Mouse (Mus musculus) hindbrain, embryonic 13.5 days (tissue): Measurements from ENCODE around the gene Stmn1. TPM values are rescaled to one million over a fixed set of nuclear protein-coding genes. Genes with fewer than 3 reads are reported as not detected.
"Not testable (repeated sequence)": the region's sequence is repeated elsewhere in the genome, so short reads cannot be mapped to it uniquely, and the experiment has no call there.

Source experiments
- ATAC-seq: fragments of 200-750 bp; cut with Nextera tagmentation; 2 replicates; pipeline ENCODE4 v1.8.0; 2017; ENCODE audit warnings: moderate TSS enrichment; ENCODE audit not compliant: low FRiP score
- H3K27ac ChIP-seq: fragments of 300-500 bp; sonication (generic); 2 replicates; pipeline ENCODE4 v1.5.1; 2015; ENCODE audit warnings: inconsistent platforms, mild to moderate bottlenecking, moderate library complexity
- H3K27me3 ChIP-seq: fragments of 300-500 bp; sonication (generic); 2 replicates; pipeline ENCODE4 v1.6.1; 2015; ENCODE audit warnings: mild to moderate bottlenecking, inconsistent platforms
- H3K36me3 ChIP-seq: fragments of 300-500 bp; sonication (generic); 2 replicates; pipeline ENCODE4 v1.6.1; 2015; ENCODE audit warnings: mild to moderate bottlenecking, inconsistent platforms
- H3K4me1 ChIP-seq: fragments of 300-500 bp; sonication (generic); replicated peaks from 2 replicates; pipeline ENCODE4 v1.6.1; 2015; ENCODE audit warnings: inconsistent platforms
- H3K4me2 ChIP-seq: fragments of 300-500 bp; sonication (generic); 2 replicates; pipeline ENCODE4 v1.6.1; 2015; ENCODE audit warnings: inconsistent platforms, mild to moderate bottlenecking, moderate library complexity
- H3K4me3 ChIP-seq: fragments of 300-500 bp; sonication (generic); 2 replicates; pipeline ENCODE4 v1.5.1; 2015; ENCODE audit warnings: mild to moderate bottlenecking, inconsistent platforms
- H3K9ac ChIP-seq: fragments of 300-500 bp; sonication (generic); 2 replicates; pipeline ENCODE4 v1.6.1; 2015; ENCODE audit warnings: mild to moderate bottlenecking, inconsistent platforms
- H3K9me3 ChIP-seq: fragments of 300-500 bp; sonication (generic); 2 replicates; pipeline ENCODE4 v1.6.1; 2016; ENCODE audit warnings: inconsistent platforms
- WGBS: fragments of 180-500 bp; shearing (Covaris S2); methylation state at CpG from one replicate; pipeline ENCODE4 v1.1.7; 2015; 5-methylcytosine and 5-hydroxymethylcytosine counted together
- polyA plus RNA-seq: library from polyadenylated mRNA; unstranded; fragments of >200 nt; fragmentation: Nextera tagmentation; extraction: Ambion mirVana; gene quantifications from 2 replicates; pipeline ENCODE4 v1.2.1, GENCODE M21; 2015

Stmn1 gene
- polyA plus RNA-seq, 1 experiment from 2014 or later = 6,917 TPM

DNA sequence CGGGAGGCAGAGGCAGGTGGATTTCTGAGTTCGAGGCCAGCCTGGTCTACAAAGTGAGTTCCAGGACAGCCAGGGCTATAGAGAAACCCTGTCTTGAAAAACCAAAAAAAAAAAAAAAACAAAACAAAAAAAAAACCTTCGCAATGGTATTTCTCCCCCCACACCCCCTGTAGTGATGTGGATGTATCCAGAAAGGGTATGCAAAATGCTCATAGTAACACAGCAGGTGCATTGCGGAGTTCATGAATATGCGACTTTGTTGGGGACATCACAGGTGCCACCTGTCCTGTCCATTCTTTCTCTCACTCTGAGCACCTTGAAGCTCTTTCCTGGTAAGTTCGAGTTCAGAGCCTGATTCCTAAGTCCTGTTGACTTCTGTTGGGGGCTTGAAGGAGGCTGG lies 26.0 kb downstream of the Stmn1 start:
- H3K9ac ChIP-seq, H3K36me3 ChIP-seq, H3K27me3 ChIP-seq, H3K9me3 ChIP-seq, ATAC-seq, H3K4me2 ChIP-seq, H3K27ac ChIP-seq, H3K4me3 ChIP-seq: not testable (repeated sequence)
- peaks cover 35% of the 10 kb centered on the region for H3K4me1 ChIP-seq
- WGBS = 90% methylated on average over 6 of the region's 6 CpGs

DNA sequence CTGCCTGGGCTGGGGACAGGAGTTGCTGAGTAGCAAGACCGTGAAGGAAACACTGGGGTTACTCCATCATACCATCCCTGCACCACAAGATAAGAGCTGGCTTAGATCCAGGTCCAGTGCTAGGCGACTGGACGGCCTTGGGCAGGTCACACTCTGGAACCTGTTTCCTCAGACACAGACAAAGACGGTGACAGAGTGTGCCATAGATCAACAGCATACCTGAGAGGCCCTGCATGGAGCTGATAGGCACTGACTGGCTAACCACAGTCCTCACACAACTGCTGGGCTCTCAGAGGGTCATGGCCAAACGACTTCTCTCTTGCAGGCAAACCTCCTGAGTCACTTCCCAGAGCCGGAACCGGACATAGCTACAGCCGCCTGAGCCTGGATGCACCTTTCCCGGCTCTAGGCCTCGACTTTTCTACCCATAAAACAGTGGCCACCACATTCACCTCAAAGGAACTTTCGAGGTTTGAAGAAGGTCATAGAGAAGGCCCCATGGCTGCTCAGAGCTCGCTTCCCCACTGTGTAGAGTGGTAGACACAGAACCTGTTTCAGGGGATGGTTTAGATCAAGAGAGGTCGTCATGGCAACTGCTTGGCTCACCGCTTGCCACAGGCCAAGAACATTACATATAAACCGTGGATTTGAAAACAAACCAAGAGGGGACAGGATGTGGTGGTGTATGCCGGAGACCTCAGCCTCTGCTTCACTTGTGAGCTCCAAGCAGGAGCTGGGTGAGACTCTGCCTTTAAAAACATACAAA lies 26.8 kb downstream of the Stmn1 start:
- H3K9me3 ChIP-seq = no peaks in the 10 kb centered on the region
- no peak overlapping the region for H3K4me3 ChIP-seq
- peaks cover 4% of the 10 kb centered on the region; the same call in 1 of the 2 replicates for H3K27me3 ChIP-seq
- H3K4me2 ChIP-seq = no peak overlapping the region
- ATAC-seq = no peak
- H3K36me3 ChIP-seq = no peaks in the 10 kb centered on the region
- 68% methylated on average over 16 of the region's 16 CpGs for WGBS
- peak overlapping the region; percentile 23; the same call in 1 of the 2 replicates for H3K27ac ChIP-seq
- no peak overlapping the region for H3K9ac ChIP-seq
- H3K4me1 ChIP-seq = peaks cover 35% of the 10 kb centered on the region

DNA sequence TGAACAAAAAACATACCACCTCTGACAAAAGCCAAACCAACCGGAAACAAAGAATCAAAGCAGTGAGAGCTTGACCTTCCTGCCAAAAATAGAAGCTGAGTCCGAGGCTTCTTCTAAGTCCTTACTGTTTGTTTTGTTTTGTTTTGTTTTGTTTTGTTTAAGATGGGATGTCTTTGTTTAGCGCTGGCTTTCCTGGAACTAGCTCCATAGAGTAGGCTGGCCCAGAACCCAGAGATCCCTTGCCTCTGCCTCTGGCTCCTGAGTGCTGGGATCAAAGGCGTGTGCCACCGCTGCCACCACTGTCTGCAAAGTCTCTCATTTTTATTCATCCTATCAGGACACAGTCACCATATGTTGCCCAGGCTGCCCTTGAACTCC lies 27.4 kb downstream of the Stmn1 start:
- Histone ChIP-seq H3K9me3 (no peaks in the 10 kb centered on the region), H3K36me3 (no peaks in the 10 kb centered on the region), H3K4me3 (no peak overlapping the region), H3K9ac (no peak overlapping the region), H3K4me1 (peaks cover 35% of the 10 kb centered on the region), H3K27ac (no peak overlapping the region), H3K4me2 (no peak overlapping the region), H3K27me3 (peaks cover 4% of the 10 kb centered on the region; the same call in 1 of the 2 replicates)
- no peak for ATAC-seq
- 67% methylated on average over 5 of the region's 5 CpGs for WGBS

DNA sequence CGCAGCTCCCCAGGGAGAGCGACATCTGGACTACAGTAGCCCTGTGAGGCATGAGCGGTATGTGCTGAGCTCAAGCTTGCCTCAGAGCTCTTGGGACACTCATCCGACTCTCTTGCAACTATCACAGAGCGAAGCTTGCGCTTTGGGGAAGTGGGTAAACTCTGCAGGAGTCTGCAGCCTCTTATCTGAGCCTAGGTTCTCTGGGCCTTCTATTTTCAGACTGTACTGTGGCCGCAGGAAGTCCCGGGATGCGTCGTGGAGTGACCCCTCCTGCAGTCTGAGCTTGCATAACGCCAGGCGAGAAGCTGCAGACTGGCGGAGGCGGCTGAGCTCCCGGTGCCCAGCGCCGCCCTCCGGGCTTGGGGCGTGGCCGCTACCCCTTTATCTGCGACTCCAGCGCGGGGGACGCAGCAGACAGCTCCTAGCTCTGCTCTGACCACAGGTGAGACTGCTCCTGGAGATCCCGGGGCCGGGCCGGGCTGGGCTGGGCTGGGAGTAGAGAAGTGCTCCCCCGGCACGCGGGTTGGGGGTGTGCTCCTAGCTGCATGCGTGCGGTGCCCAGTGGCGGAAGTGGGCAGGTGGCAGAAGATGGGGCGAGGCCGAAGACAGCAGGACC lies 28.6 kb downstream of the Stmn1 start, which contains the start of gene Paqr7:
Paqr7 (plus strand) TSS at position 103 of the 616 bp plus-strand sequence.
- peak; percentile 75 for ATAC-seq
- H3K4me2 ChIP-seq = peak within 1 kb of the TSS; percentile 85
- 2% methylated on average over 35 of the region's 35 CpGs for WGBS
- H3K9ac ChIP-seq = peak within 1 kb of the TSS; percentile 79
- peaks cover 4% of the 10 kb centered on the region; the same call in 1 of the 2 replicates for H3K27me3 ChIP-seq
- H3K4me1 ChIP-seq = peaks cover 35% of the 10 kb centered on the region
- no peaks in the 10 kb centered on the region for H3K36me3 ChIP-seq
- H3K4me3 ChIP-seq = peak within 1 kb of the TSS; percentile 54
- H3K9me3 ChIP-seq = no peaks in the 10 kb centered on the region
- H3K27ac ChIP-seq = peak within 1 kb of the TSS; percentile 80

DNA sequence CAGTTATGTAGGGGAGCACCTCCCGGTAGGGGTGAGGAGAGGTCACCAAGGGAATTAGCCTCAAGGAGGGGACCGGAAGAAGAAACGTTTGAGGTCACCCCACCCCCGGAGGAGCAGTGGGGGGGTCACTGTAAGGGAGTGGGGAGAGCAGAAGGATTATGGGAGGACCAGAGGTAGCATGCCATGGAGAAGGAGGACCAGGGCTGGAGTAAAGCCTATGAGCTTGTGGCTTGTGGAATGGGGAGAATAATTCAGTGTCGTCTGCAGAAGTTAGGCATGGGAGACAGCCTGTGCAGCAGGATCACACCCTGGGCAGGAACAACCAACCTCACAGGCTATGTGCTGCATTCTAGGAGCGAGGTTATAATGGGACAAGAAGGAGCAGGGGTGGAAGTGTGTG lies 29.1 kb downstream of the Stmn1 start:
- peaks cover 35% of the 10 kb centered on the region for H3K4me1 ChIP-seq

DNA sequence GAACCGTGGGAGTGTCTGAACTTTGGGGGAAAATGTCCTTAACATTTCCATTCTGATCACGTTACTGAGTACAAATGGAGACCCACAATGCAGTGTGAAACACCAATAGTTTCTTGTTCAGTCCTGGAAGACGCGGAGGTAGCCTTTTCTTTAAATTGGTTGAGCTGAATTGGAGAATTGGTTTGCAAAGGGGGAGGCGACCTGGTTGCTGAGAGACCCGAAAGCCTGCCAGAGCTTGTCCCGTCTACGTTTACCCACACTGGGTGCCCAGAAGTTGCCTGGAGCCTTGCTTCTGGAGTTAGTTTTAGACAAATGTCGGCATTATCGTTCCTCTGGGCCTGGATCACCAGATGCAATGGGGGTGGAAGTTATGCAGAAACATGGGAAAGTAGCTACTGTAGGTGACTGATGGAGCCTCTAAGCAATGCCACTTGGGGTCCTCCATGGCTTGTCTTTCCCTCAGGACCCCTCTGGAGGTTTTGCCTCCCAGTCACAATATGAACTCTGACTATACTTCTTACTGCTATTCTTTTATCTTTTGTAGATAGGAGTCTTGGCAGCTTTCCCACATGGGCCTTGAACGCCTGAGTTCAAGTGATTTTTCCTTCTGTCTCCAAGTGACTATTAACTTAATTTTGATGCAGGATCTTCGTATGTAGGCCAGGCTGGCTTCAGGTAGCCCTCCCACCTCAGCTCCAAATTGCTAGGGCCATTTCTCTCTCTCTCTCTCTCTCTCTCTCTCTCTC lies 30.0 kb downstream of the Stmn1 start:
- Histone ChIP-seq H3K9ac (peak overlapping the region; percentile 79; the same call in 1 of the 2 replicates), H3K4me1 (peaks cover 35% of the 10 kb centered on the region), H3K27me3 (peaks cover 4% of the 10 kb centered on the region; the same call in 1 of the 2 replicates), H3K9me3 (no peaks in the 10 kb centered on the region), H3K36me3 (no peaks in the 10 kb centered on the region), H3K4me3 (peak overlapping the region; percentile 54), H3K27ac (peak overlapping the region; percentile 80), H3K4me2 (peak overlapping the region; percentile 85)
- 66% methylated on average over 12 of the region's 12 CpGs for WGBS
- 0 out of 2 replicates have a peak, but pooled peaks have one; percentile 40 for ATAC-seq

More for the DNA sequence above, 29.1 kb downstream of the Stmn1 start:
- Histone ChIP-seq H3K4me2 (peak overlapping the region; percentile 85), H3K27ac (peak overlapping the region; percentile 80), H3K27me3 (peaks cover 4% of the 10 kb centered on the region; the same call in 1 of the 2 replicates), H3K36me3 (no peaks in the 10 kb centered on the region), H3K9me3 (no peaks in the 10 kb centered on the region), H3K4me3 (peak overlapping the region; percentile 54), H3K9ac (peak overlapping the region; percentile 79)
- WGBS = 13% methylated on average over 6 of the region's 6 CpGs
- ATAC-seq = peak; percentile 53

DNA sequence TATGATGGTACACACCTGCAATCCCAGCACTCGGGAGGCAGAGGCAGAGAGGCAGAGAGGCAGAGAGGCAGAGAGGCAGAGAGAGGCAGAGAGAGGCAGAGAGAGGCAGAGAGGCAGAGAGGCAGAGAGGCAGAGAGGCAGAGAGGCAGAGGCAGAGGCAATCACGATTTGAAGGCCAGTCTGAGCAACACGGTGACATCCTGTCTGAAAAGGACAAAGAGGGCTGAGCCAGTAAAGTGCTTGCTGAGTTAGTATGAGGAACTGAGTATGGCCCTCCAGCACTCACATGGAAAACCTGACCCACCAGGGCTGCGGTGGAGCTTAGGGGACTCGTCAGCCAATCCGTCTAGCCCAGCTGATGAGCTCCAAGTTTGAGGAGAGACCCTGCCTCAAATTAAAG lies 30.9 kb downstream of the Stmn1 start:
- 85% methylated on average over 6 of the region's 6 CpGs for WGBS
- H3K4me1 ChIP-seq = peaks cover 35% of the 10 kb centered on the region
- peak overlapping the region; percentile 80 for H3K27ac ChIP-seq
- H3K36me3 ChIP-seq, ATAC-seq, H3K9ac ChIP-seq, H3K27me3 ChIP-seq, H3K9me3 ChIP-seq, H3K4me3 ChIP-seq: not testable (repeated sequence)
- H3K4me2 ChIP-seq = peak overlapping the region; percentile 85; the same call in 1 of the 2 replicates

GRCm38 (mm10) chr4:134501095-134501494 lies 33.0 kb downstream of the Stmn1 start:
- Histone ChIP-seq H3K4me3 (no peak overlapping the region), H3K27ac (no peak overlapping the region), H3K9ac (no peak overlapping the region), H3K27me3 (no peaks in the 10 kb centered on the region), H3K4me1 (peaks cover 23% of the 10 kb centered on the region), H3K4me2 (no peak overlapping the region), H3K36me3 (no peaks in the 10 kb centered on the region), H3K9me3 (no peaks in the 10 kb centered on the region)
- 93% methylated on average over 6 of the region's 6 CpGs for WGBS
- ATAC-seq = no peak

DNA sequence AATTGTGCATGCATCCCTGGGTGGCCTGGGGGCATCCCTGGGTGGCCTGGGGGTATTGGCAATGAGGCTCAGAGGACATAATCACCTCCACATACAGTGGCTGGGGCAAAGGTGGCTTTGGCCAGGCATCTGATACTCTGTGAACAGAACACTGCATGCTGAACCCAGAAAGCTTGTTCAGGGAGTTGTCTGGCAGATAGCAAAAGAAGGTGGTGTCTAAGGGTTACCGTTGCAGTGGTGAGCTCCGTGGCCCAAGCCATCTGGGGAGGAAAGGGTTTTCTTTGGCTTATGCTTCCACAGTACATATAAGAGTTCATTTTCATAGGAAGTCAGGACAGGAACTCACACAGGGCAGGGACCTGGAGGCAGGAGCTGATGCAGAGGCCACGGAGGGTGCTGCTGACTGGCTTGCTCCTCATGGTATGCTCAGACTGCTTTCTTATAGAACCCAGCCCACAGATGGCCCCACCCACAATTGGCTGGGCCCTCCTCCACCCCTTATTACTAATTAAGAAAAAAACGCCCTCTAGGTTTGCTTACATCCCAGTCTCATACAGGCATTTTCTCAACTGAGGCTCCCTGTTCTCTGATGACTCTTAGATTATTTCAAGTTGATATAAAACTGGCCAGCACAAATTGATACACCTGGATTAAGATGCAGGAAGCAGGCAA lies 35.7 kb downstream of the Stmn1 start:
- Histone ChIP-seq H3K4me3 (no peak overlapping the region), H3K9ac (no peak overlapping the region), H3K4me1 (no peaks in the 10 kb centered on the region), H3K27me3 (0 out of 2 replicates have a peak, but pooled peaks cover 3% of the 10 kb centered on the region), H3K27ac (no peak overlapping the region), H3K4me2 (no peak overlapping the region), H3K9me3 (no peaks in the 10 kb centered on the region), H3K36me3 (peaks cover 18% of the 10 kb centered on the region)
- no peak for ATAC-seq
- 82% methylated on average over 4 of the region's 4 CpGs for WGBS

DNA sequence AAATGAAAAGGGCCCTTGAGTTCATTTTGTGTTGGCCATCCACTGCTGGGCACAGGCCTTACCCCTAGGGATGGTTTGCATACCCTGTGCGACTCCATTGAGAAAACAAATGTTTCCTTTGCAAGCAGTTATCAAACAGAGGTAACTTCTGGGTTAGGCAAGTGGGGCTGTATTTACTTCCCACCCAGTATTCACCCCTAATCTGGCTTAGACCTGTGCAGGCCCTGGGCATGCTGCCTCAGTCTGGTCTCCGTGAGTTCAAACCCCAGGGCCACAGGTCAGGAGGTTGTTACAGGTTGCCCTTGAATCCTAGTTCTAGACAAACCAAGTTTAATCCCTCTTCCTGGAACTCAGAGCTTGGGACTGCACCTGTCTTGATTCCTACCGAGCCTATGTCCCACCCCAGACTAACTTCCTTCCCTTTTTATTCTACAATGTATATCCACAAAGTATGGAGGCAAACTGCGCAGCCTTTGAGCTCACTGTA lies 37.2 kb downstream of the Stmn1 start:
- Histone ChIP-seq H3K27me3 (0 out of 2 replicates have a peak, but pooled peaks cover 3% of the 10 kb centered on the region), H3K36me3 (peaks cover 18% of the 10 kb centered on the region), H3K9me3 (no peaks in the 10 kb centered on the region), H3K4me1 (no peaks in the 10 kb centered on the region), H3K9ac (no peak overlapping the region), H3K4me2 (no peak overlapping the region), H3K4me3 (no peak overlapping the region), H3K27ac (no peak overlapping the region)
- no peak for ATAC-seq
- WGBS = 84% methylated on average over 4 of the region's 4 CpGs

DNA sequence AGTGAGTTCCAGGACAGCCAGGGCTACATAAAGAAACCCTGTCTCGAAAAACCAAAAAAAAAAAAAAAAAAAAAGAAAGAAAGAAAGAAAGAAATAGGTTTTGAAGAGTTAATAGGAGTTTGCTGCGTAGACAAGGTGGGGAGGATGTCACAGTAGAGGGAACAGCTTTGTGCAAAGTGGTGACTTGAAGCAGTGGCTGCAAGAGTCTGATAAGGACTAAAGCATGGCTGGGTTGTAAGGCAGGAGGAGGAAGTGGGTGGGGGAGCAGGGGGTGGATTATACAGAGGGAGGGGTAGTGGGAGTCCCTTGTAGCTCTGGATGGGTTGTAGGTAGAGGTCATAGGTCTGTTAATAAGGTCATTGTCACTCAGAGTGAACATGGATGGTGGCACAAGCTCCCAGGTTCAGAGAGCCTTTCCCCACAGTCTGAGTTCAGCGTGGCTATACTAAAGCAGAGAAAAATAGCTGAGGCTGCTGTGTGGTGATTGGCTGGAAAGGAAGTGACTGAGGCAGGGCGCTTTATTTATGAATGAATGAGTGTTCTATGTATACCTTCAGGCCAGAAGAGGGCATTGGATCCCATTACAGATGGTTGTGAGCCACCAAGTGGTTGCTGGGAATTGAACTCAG lies 38.0 kb downstream of the Stmn1 start:
- ATAC-seq = no peak
- Histone ChIP-seq H3K27ac (no peak overlapping the region), H3K9me3 (no peaks in the 10 kb centered on the region), H3K27me3 (0 out of 2 replicates have a peak, but pooled peaks cover 3% of the 10 kb centered on the region), H3K9ac (no peak overlapping the region), H3K4me3 (no peak overlapping the region), H3K4me1 (peaks cover 2% of the 10 kb centered on the region), H3K4me2 (no peak overlapping the region), H3K36me3 (peaks cover 18% of the 10 kb centered on the region)
- 81% methylated on average over 3 of the region's 4 CpGs for WGBS
